Mouse (Mus musculus) MEL (cell line): ENCODE data around the gene 2210011C24Rik. TPM values are rescaled to one million over a fixed set of nuclear protein-coding genes. Genes with fewer than 3 reads are reported as not detected.

ENCODE experiments used
- DNase-seq: peaks from one replicate; pipeline ENCODE4 v3.0.0; 2011; ENCODE audit warnings: low read depth, low spot score
- H3K27ac ChIP-seq: 2 replicates; pipeline ENCODE4 v1.5.1; 2012; ENCODE audit warnings: low read depth, mild to moderate bottlenecking, control low read depth, low read length, moderate library complexity; ENCODE audit not compliant: control insufficient read depth
- H3K27me3 ChIP-seq, 2 experiments: fragments of 150-350 bp in 1 of 2; sonication (generic) in 1 of 2; 2 replicates each; pipeline ENCODE4 v1.6.1; 2012; ENCODE audit warnings: low read length in 2 of 2, mild to moderate bottlenecking in 2 of 2, improper control_type of control experiment in 1 of 2, moderate library complexity in 1 of 2; ENCODE audit not compliant: insufficient read depth in 2 of 2, control insufficient read depth in 1 of 2
- H3K36me3 ChIP-seq, 2 experiments: 2 replicates each; pipeline ENCODE4 v1.6.1; 2012 to 2014; ENCODE audit warnings: low read length in 2 of 2, improper control_type of control experiment in 1 of 2, inconsistent platforms in 1 of 2, mild to moderate bottlenecking in 1 of 2; ENCODE audit not compliant: insufficient read depth in 2 of 2, control insufficient read depth in 1 of 2
- H3K4me1 ChIP-seq, 2 experiments: fragments of 150-350 bp in 1 of 2; sonication (generic) in 1 of 2; 2 replicates each; pipeline ENCODE4 v1.6.1; 2012; ENCODE audit warnings: low read length in 2 of 2, improper control_type of control experiment in 1 of 2, mild to moderate bottlenecking in 1 of 2; ENCODE audit not compliant: insufficient read depth in 2 of 2, control insufficient read depth in 1 of 2
- H3K4me3 ChIP-seq, 2 experiments: fragments of 150-350 bp in 1 of 2; sonication (generic) in 1 of 2; 2 replicates each; pipeline ENCODE4 v1.5.1; 2012; ENCODE audit warnings: low read depth in 2 of 2, low read length in 2 of 2, mild to moderate bottlenecking in 2 of 2, moderate library complexity in 2 of 2, control low read depth in 1 of 2, improper control_type of control experiment in 1 of 2; ENCODE audit not compliant: control insufficient read depth in 1 of 2, insufficient read depth in 1 of 2
- H3K79me2 ChIP-seq: 2 replicates; pipeline ENCODE4 v1.6.1; 2012; ENCODE audit warnings: mild to moderate bottlenecking, low read length, moderate library complexity; ENCODE audit not compliant: control insufficient read depth, poor library complexity, insufficient read depth
- H3K9ac ChIP-seq: 2 replicates; pipeline ENCODE4 v1.6.1; 2012; ENCODE audit warnings: low read depth, mild to moderate bottlenecking, control low read depth, low read length, moderate library complexity; ENCODE audit not compliant: control insufficient read depth, poor library complexity, severe bottlenecking
- H3K9me3 ChIP-seq: fragments of 150-350 bp; sonication (generic); replicated peaks from 2 replicates; pipeline ENCODE4 v1.6.1; 2012; ENCODE audit warnings: mild to moderate bottlenecking, low read length, improper control_type of control experiment, moderate library complexity; ENCODE audit not compliant: insufficient read depth
- CTCF ChIP-seq, 3 experiments: IDR thresholded peaks in 2 of 3; conservative IDR thresholded peaks in 1 of 3; 2 replicates each; pipeline ENCODE4 v1.5.1; 2011 to 2012; ENCODE audit warnings: low read length in 3 of 3, low read depth in 2 of 3, mild to moderate bottlenecking in 2 of 3, improper control_type of control experiment in 1 of 3, inconsistent platforms in 1 of 3, mixed read lengths in 1 of 3, moderate library complexity in 1 of 3; ENCODE audit not compliant: control insufficient read depth in 1 of 3, insufficient read depth in 1 of 3, poor library complexity in 1 of 3, severe bottlenecking in 1 of 3
- ELF1 ChIP-seq: IDR thresholded peaks from 2 replicates; pipeline ENCODE4 v1.6.1; 2014; ENCODE audit warnings: low read depth, mild to moderate bottlenecking, inconsistent platforms, low read length, improper control_type of control experiment, moderate library complexity
- EP300 ChIP-seq, 2 experiments: IDR thresholded peaks; 2 replicates each; pipeline ENCODE4 v1.6.1; 2011; ENCODE audit warnings: improper control_type of control experiment in 2 of 2, low read length in 2 of 2, low read depth in 1 of 2, mild to moderate bottlenecking in 1 of 2
- ETS1 ChIP-seq: IDR thresholded peaks from 2 replicates; pipeline ENCODE4 v1.6.1; 2012; ENCODE audit warnings: low read depth, mild to moderate bottlenecking, inconsistent platforms, low read length, improper control_type of control experiment, moderate library complexity
- GATA1 ChIP-seq: IDR thresholded peaks from 2 replicates; pipeline ENCODE4 v1.6.1; 2011; ENCODE audit warnings: low read depth, low read length, improper control_type of control experiment
- MAX ChIP-seq: IDR thresholded peaks from 2 replicates; pipeline ENCODE4 v1.6.1; 2011; ENCODE audit warnings: low read length, improper control_type of control experiment
- NELFE ChIP-seq: IDR thresholded peaks from 2 replicates; pipeline ENCODE4 v1.6.1; 2011; ENCODE audit warnings: low read depth, low read length, improper control_type of control experiment
- RCOR1 ChIP-seq: IDR thresholded peaks from 2 replicates; pipeline ENCODE4 v1.6.1; 2012; ENCODE audit warnings: low read depth, mild to moderate bottlenecking, inconsistent platforms, low read length, improper control_type of control experiment
- SIN3A ChIP-seq: IDR thresholded peaks from 2 replicates; pipeline ENCODE4 v1.6.1; 2012; ENCODE audit warnings: low read length, improper control_type of control experiment, inconsistent platforms
- TAL1 ChIP-seq: IDR thresholded peaks from 2 replicates; pipeline ENCODE4 v1.6.1; 2012; ENCODE audit warnings: mild to moderate bottlenecking, inconsistent platforms, low read length, moderate library complexity, mixed read lengths
- TBP ChIP-seq: IDR thresholded peaks from 2 replicates; pipeline ENCODE4 v1.8.0; 2011; ENCODE audit warnings: low read depth, low read length, improper control_type of control experiment
- USF2 ChIP-seq, 2 experiments: IDR thresholded peaks; 2 replicates each; pipeline ENCODE4 v1.6.1; 2011 to 2012; ENCODE audit warnings: improper control_type of control experiment in 2 of 2, low read length in 2 of 2, borderline replicate concordance in 1 of 2, inconsistent platforms in 1 of 2, low read depth in 1 of 2, mild to moderate bottlenecking in 1 of 2; ENCODE audit not compliant: insufficient read depth in 1 of 2
- ZMIZ1 ChIP-seq: IDR thresholded peaks from 2 replicates; pipeline ENCODE4 v1.6.1; 2012; ENCODE audit warnings: low read depth, mild to moderate bottlenecking, inconsistent platforms, low read length, improper control_type of control experiment, moderate library complexity
- polyA plus RNA-seq, 2 experiments: library from polyadenylated mRNA; stranded (reverse) in 1 of 2; unstranded in 1 of 2; fragments of >175 nt in 1 of 2; fragments of >200 nt in 1 of 2; gene quantifications; 2 replicates each; pipeline versions ENCODE4 v1.2.1 to v1.2.4; 2012; ENCODE audit warnings: low replicate concordance in 2 of 2, low read depth in 1 of 2; ENCODE audit not compliant: insufficient read length in 2 of 2, insufficient read depth in 1 of 2, missing spikeins in 1 of 2
- total RNA-seq: library from RNA; depleted of rRNA; stranded (reverse); fragments of 300-350 nt; gene quantifications from 2 replicates; pipeline ENCODE4 v1.2.3, GENCODE M21; 2012

Gene 2210011C24Rik
- total and polyA plus RNA-seq, 3 experiments, result not detected

- H3K27ac ChIP-seq, result no peak overlapping the region
- TF ChIP-seq GATA1 (no peak), CTCF (IDR thresholded peaks at IDR 0.05 in 2 of 3, conservative IDR thresholded peaks at IDR 0.05 in 1 of 3; ENCODE audit: control insufficient read depth in 1 of 3, insufficient read depth in 1 of 3, low read depth in 2 of 3, low read length in 3 of 3, poor library complexity in 1 of 3, severe bottlenecking in 1 of 3) (no peak), NELFE (no peak), SIN3A (no peak), TBP (no peak), MAX (no peak), EP300 (IDR thresholded peaks at IDR 0.05; ENCODE audit: low read depth in 1 of 2, low read length in 2 of 2) (no peak), ELF1 (no peak), TAL1 (no peak), RCOR1 (no peak)
- TF ChIP-seq, all 39 proteins: peak for 0
- Histone ChIP-seq H3K9me3 (no peaks in the 10 kb centered on the region), H3K27me3 (no peaks in the 10 kb centered on the region), H3K9ac (no peak overlapping the region), H3K4me3 (no peak overlapping the region), H3K4me1 (peaks cover 0 to 19% of the 10 kb centered on the region in 2 experiments; a peak in 3 of 4 replicates), H3K36me3 (peaks cover 0 to 4% of the 10 kb centered on the region in 2 experiments; a peak in 1 of 4 replicates), H3K79me2 (peaks cover 16% of the 10 kb centered on the region)
- DNase-seq, result no peak
These were observed 32.1 kb upstream of the 2210011C24Rik start for GRCm38 (mm10) chr8:84044103-84044502.

GRCm38 (mm10) chr8:84042948-84043342 lies 31.0 kb upstream of the 2210011C24Rik start:
- no peak for DNase-seq
- H3K4me1 ChIP-seq, result peaks cover 0 to 19% of the 10 kb centered on the region in 2 experiments; a peak in 3 of 4 replicates
- no peak for TF ChIP-seq USF2 (IDR thresholded peaks at IDR 0.05; ENCODE audit: borderline replicate concordance in 1 of 2, insufficient read depth in 1 of 2, low read depth in 1 of 2, low read length in 2 of 2)
- no peak for TF ChIP-seq ZMIZ1
- no peak for TF ChIP-seq TBP
- no peak for TF ChIP-seq ETS1
- H3K27me3 ChIP-seq, result no peaks in the 10 kb centered on the region
- peak overlapping the region; percentile 92 for H3K9ac ChIP-seq
- H3K9me3 ChIP-seq, result no peaks in the 10 kb centered on the region
- H3K36me3 ChIP-seq, result peaks cover 2 to 4% of the 10 kb centered on the region in 2 experiments; a peak in 3 of 4 replicates
- H3K79me2 ChIP-seq, result peaks cover 16% of the 10 kb centered on the region
- no peak overlapping the region for H3K27ac ChIP-seq
- H3K4me3 ChIP-seq, result peak overlapping the region; percentile 87 to 89
